In genomic region chr1:137636321-137636944, GRCm38 (mm10) we compare ENCODE assay signal across 21 mouse cellular contexts.
DNase-seq lines count a peak whose midpoint lies in the region; ATAC-seq lines count a peak whose summit lies in the region.
"Had no signal": no experiment of that assay in that cellular context is flagged by ENCODE, and none has a peak within 500 bp of the region (broad histone marks: within the 10 kb centered on the region; RNA-seq: fewer than 3 reads in every experiment).

No protein-coding gene starts in this region.

- H3K27ac ChIP-seq in hindbrain, embryonic 11.5 days (ENCODE audit: low read depth, low read length), result 0 out of 2 replicates have a peak overlapping the region, but pooled peaks have one; percentile 6
- no peak overlapping the region for H3K27ac ChIP-seq in hindbrain, embryonic 14.5 days
- H3K27ac ChIP-seq in midbrain, embryonic 12.5 days (replicated peaks), result peak overlapping the region; percentile 56
- no peak overlapping the region for H3K27ac ChIP-seq in midbrain, embryonic 15.5 days
- H3K27ac ChIP-seq in embryonic facial prominence, embryonic 11.5 days (replicated peaks; ENCODE audit: low read depth, low read length), result 0 out of 2 replicates have a peak overlapping the region, but pooled peaks have one; percentile 22
- H3K27ac ChIP-seq in neural tube, embryonic 12.5 days, result 0 out of 2 replicates have a peak overlapping the region, but pooled peaks have one; percentile 15
- no peak overlapping the region for H3K27ac ChIP-seq in intestine, embryonic 15.5 days
- H3K27ac ChIP-seq: liver, embryonic 14.5 days had no signal

- H3K27me3 ChIP-seq in hindbrain, embryonic 11.5 days (ENCODE audit: control insufficient read depth, insufficient read depth, low read length), result no peaks in the 10 kb centered on the region
- no peaks in the 10 kb centered on the region for H3K27me3 ChIP-seq in hindbrain, embryonic 14.5 days (ENCODE audit: control insufficient read depth, insufficient read depth, low read length)
- no peaks in the 10 kb centered on the region for H3K27me3 ChIP-seq in midbrain, embryonic 12.5 days
- H3K27me3 ChIP-seq in midbrain, embryonic 15.5 days (replicated peaks), result no peaks in the 10 kb centered on the region
- H3K27me3 ChIP-seq in embryonic facial prominence, embryonic 11.5 days (ENCODE audit: control insufficient read depth, insufficient read depth, low read length), result no peaks in the 10 kb centered on the region
- no peaks in the 10 kb centered on the region for H3K27me3 ChIP-seq in neural tube, embryonic 12.5 days (replicated peaks)
- H3K27me3 ChIP-seq in intestine, embryonic 15.5 days (replicated peaks), result no peaks in the 10 kb centered on the region
- H3K27me3 ChIP-seq: limb, embryonic 12.5 days; megakaryocyte, embryonic 14.5 days had no signal

- H3K4me1 ChIP-seq in hindbrain, embryonic 11.5 days (replicated peaks; ENCODE audit: control insufficient read depth, insufficient read depth, low read length), result no peaks in the 10 kb centered on the region
- 0 out of 2 replicates have a peak, but pooled peaks cover 8% of the 10 kb centered on the region for H3K4me1 ChIP-seq in hindbrain, embryonic 14.5 days (replicated peaks; ENCODE audit: control insufficient read depth, insufficient read depth, low read length)
- H3K4me1 ChIP-seq in midbrain, embryonic 12.5 days, result peaks cover 17% of the 10 kb centered on the region
- H3K4me1 ChIP-seq in midbrain, embryonic 15.5 days, result 0 out of 2 replicates have a peak, but pooled peaks cover 2% of the 10 kb centered on the region
- no peaks in the 10 kb centered on the region for H3K4me1 ChIP-seq in embryonic facial prominence, embryonic 11.5 days (ENCODE audit: control insufficient read depth, insufficient read depth, low read length)
- peaks cover 8% of the 10 kb centered on the region for H3K4me1 ChIP-seq in neural tube, embryonic 12.5 days
- H3K4me1 ChIP-seq in intestine, embryonic 15.5 days (replicated peaks), result no peaks in the 10 kb centered on the region
- H3K4me1 ChIP-seq: megakaryocyte, embryonic 14.5 days had no signal

- H3K4me2 ChIP-seq in hindbrain, embryonic 11.5 days (replicated peaks; ENCODE audit: low read depth, low read length), result no peak overlapping the region
- no peak overlapping the region for H3K4me2 ChIP-seq in hindbrain, embryonic 14.5 days (replicated peaks)
- no peak overlapping the region for H3K4me2 ChIP-seq in midbrain, embryonic 12.5 days (replicated peaks)
- H3K4me2 ChIP-seq in midbrain, embryonic 15.5 days, result no peak overlapping the region
- no peak overlapping the region for H3K4me2 ChIP-seq in embryonic facial prominence, embryonic 11.5 days (ENCODE audit: low read depth, low read length)
- no peak overlapping the region; the same call in 1 of the 2 replicates for H3K4me2 ChIP-seq in neural tube, embryonic 12.5 days (replicated peaks)
- no peak overlapping the region for H3K4me2 ChIP-seq in intestine, embryonic 15.5 days (replicated peaks)
- H3K4me2 ChIP-seq: heart, embryonic 11.5 days; limb, embryonic 12.5 days had no signal

- no peaks in the 10 kb centered on the region for H3K9me3 ChIP-seq in hindbrain, embryonic 11.5 days (ENCODE audit: control insufficient read depth, low read length)
- H3K9me3 ChIP-seq in hindbrain, embryonic 14.5 days (ENCODE audit: control insufficient read depth, low read length), result no peaks in the 10 kb centered on the region
- H3K9me3 ChIP-seq in midbrain, embryonic 12.5 days, result no peaks in the 10 kb centered on the region
- no peaks in the 10 kb centered on the region for H3K9me3 ChIP-seq in midbrain, embryonic 15.5 days
- H3K9me3 ChIP-seq in embryonic facial prominence, embryonic 11.5 days (replicated peaks; ENCODE audit: control insufficient read depth, low read length), result no peaks in the 10 kb centered on the region
- no peaks in the 10 kb centered on the region for H3K9me3 ChIP-seq in neural tube, embryonic 12.5 days
- H3K9me3 ChIP-seq in intestine, embryonic 15.5 days, result no peaks in the 10 kb centered on the region
- H3K9me3 ChIP-seq: limb, embryonic 12.5 days; megakaryocyte, embryonic 14.5 days had no signal

- peak; percentile 20 for DNase-seq in hindbrain, embryonic 11.5 days (ENCODE audit: low spot score)
- no peak for DNase-seq in hindbrain, embryonic 14.5 days (ENCODE audit: low spot score)
- no peak for DNase-seq in embryonic facial prominence, embryonic 11.5 days (ENCODE audit: low spot score)
- DNase-seq in Muller cell, postnatal 12 days (ENCODE audit: inconsistent ontology term), result no peak
- DNase-seq: adrenal gland, postnatal 14 days; B cell, adult 2 months; cerebellum, adult 2 months; heart, postnatal 14 days; kidney, postnatal 25 days; layer of hippocampus, adult 9-11 months; right cerebral cortex, postnatal 4 days; thymus, postnatal 14 days had no signal

- no peaks in the 10 kb centered on the region for H3K36me3 ChIP-seq in hindbrain, embryonic 11.5 days (ENCODE audit: control insufficient read depth, insufficient read depth, low read length)
- no peaks in the 10 kb centered on the region for H3K36me3 ChIP-seq in hindbrain, embryonic 14.5 days (replicated peaks; ENCODE audit: control insufficient read depth, insufficient read depth)
- no peaks in the 10 kb centered on the region for H3K36me3 ChIP-seq in midbrain, embryonic 12.5 days
- H3K36me3 ChIP-seq in midbrain, embryonic 15.5 days (replicated peaks), result no peaks in the 10 kb centered on the region
- H3K36me3 ChIP-seq in embryonic facial prominence, embryonic 11.5 days (replicated peaks; ENCODE audit: control insufficient read depth, insufficient read depth, low read depth, low read length), result no peaks in the 10 kb centered on the region
- no peaks in the 10 kb centered on the region for H3K36me3 ChIP-seq in neural tube, embryonic 12.5 days
- H3K36me3 ChIP-seq in intestine, embryonic 15.5 days, result no peaks in the 10 kb centered on the region
- H3K36me3 ChIP-seq: limb, embryonic 12.5 days had no signal

- H3K9ac ChIP-seq in hindbrain, embryonic 11.5 days (ENCODE audit: low read depth, low read length), result no peak overlapping the region
- no peak overlapping the region for H3K9ac ChIP-seq in hindbrain, embryonic 14.5 days
- H3K9ac ChIP-seq in midbrain, embryonic 12.5 days (replicated peaks), result no peak overlapping the region
- H3K9ac ChIP-seq in midbrain, embryonic 15.5 days, result no peak overlapping the region
- no peak overlapping the region for H3K9ac ChIP-seq in embryonic facial prominence, embryonic 11.5 days (replicated peaks; ENCODE audit: low read length)
- H3K9ac ChIP-seq in neural tube, embryonic 12.5 days, result no peak overlapping the region
- no peak overlapping the region for H3K9ac ChIP-seq in intestine, embryonic 15.5 days
- H3K9ac ChIP-seq: limb, embryonic 12.5 days; liver, embryonic 14.5 days had no signal

- no peak overlapping the region for H3K4me3 ChIP-seq in hindbrain, embryonic 11.5 days (ENCODE audit: low read depth, low read length)
- no peak overlapping the region for H3K4me3 ChIP-seq in hindbrain, embryonic 14.5 days (replicated peaks; ENCODE audit: low read length)
- H3K4me3 ChIP-seq in midbrain, embryonic 12.5 days, result no peak overlapping the region
- no peak overlapping the region for H3K4me3 ChIP-seq in midbrain, embryonic 15.5 days
- H3K4me3 ChIP-seq in embryonic facial prominence, embryonic 11.5 days (ENCODE audit: low read depth, low read length), result no peak overlapping the region
- no peak overlapping the region for H3K4me3 ChIP-seq in neural tube, embryonic 12.5 days
- no peak overlapping the region for H3K4me3 ChIP-seq in intestine, embryonic 15.5 days (replicated peaks)
- H3K4me3 ChIP-seq: limb, embryonic 12.5 days; megakaryocyte, embryonic 14.5 days had no signal

- 10% methylated on average over 3 of the region's 3 CpGs for WGBS in hindbrain, embryonic 11.5 days
- WGBS in hindbrain, embryonic 14.5 days, result 15% methylated on average over 3 of the region's 3 CpGs
- 9% methylated on average over 3 of the region's 3 CpGs for WGBS in midbrain, embryonic 12.5 days
- 19% methylated on average over 3 of the region's 3 CpGs for WGBS in midbrain, embryonic 15.5 days
- WGBS in embryonic facial prominence, embryonic 11.5 days, result 5% methylated on average over 3 of the region's 3 CpGs
- 5% methylated on average over 3 of the region's 3 CpGs for WGBS in neural tube, embryonic 12.5 days
- WGBS in intestine, embryonic 15.5 days, result 29% methylated on average over 3 of the region's 3 CpGs

- peak; percentile 3; the same call in 1 of the 2 replicates for ATAC-seq in hindbrain, embryonic 11.5 days (ENCODE audit: low FRiP score)
- ATAC-seq in hindbrain, embryonic 14.5 days (ENCODE audit: low FRiP score), result no peak
- ATAC-seq in midbrain, embryonic 12.5 days (ENCODE audit: low FRiP score, low read depth), result no peak
- no peak for ATAC-seq in midbrain, embryonic 15.5 days (replicated peaks)
- 0 out of 2 replicates have a peak, but pooled peaks have one; percentile 54 for ATAC-seq in embryonic facial prominence, embryonic 11.5 days (replicated peaks; ENCODE audit: insufficient number of reproducible peaks, low FRiP score, low TSS enrichment, low read depth)
- peak; percentile 76; the same call in 1 of the 2 replicates for ATAC-seq in neural tube, embryonic 12.5 days (ENCODE audit: low FRiP score, low read depth)
- ATAC-seq in intestine, embryonic 15.5 days, result no peak
- ATAC-seq: lung, postnatal 0 days had no signal

Comparison
In these comparisons a context has a peak if more than half of its experiments do, and no peak if none do; other contexts are left out.
1. ATAC-seq: peak in hindbrain, embryonic 11.5 days (single experiment), embryonic facial prominence, embryonic 11.5 days (single experiment) and neural tube, embryonic 12.5 days (single experiment); none in hindbrain, embryonic 14.5 days (single experiment), midbrain, embryonic 12.5 days (single experiment), midbrain, embryonic 15.5 days (single experiment) and intestine, embryonic 15.5 days (single experiment).
2. H3K27ac ChIP-seq: peak in hindbrain, embryonic 11.5 days (single experiment), midbrain, embryonic 12.5 days (single experiment), embryonic facial prominence, embryonic 11.5 days (single experiment) and neural tube, embryonic 12.5 days (single experiment); none in hindbrain, embryonic 14.5 days (single experiment), midbrain, embryonic 15.5 days (single experiment) and intestine, embryonic 15.5 days (single experiment).